Mouse (Mus musculus) CH12.LX (cell line): ENCODE measurements around the gene Fam178b.

ENCODE experiments used
- CHD2 ChIP-seq: IDR thresholded peaks from 2 replicates; pipeline ENCODE4 v1.6.1; 2011; ENCODE audit warnings: low read length, improper control_type of control experiment
- CTCF ChIP-seq, 2 experiments: IDR thresholded peaks in 1 of 2; conservative IDR thresholded peaks in 1 of 2; 2 replicates each; pipeline ENCODE4 v1.5.1; 2011 to 2012; ENCODE audit warnings: low read depth in 2 of 2, low read length in 2 of 2, improper control_type of control experiment in 1 of 2, inconsistent platforms in 1 of 2, mild to moderate bottlenecking in 1 of 2, moderate library complexity in 1 of 2
- EP300 ChIP-seq: IDR thresholded peaks from 2 replicates; pipeline ENCODE4 v1.6.1; 2011; ENCODE audit warnings: low read length, improper control_type of control experiment
- GABPA ChIP-seq: IDR thresholded peaks from 2 replicates; pipeline ENCODE4 v1.6.1; 2012; ENCODE audit warnings: low read depth, low read length, improper control_type of control experiment, inconsistent platforms; ENCODE audit not compliant: insufficient replicate concordance
- JUN ChIP-seq: IDR thresholded peaks from 2 replicates; pipeline ENCODE4 v1.6.1; 2011; ENCODE audit warnings: low read depth, mild to moderate bottlenecking, low read length, improper control_type of control experiment, moderate library complexity; ENCODE audit not compliant: insufficient read depth
- MAX ChIP-seq: IDR thresholded peaks from 2 replicates; pipeline ENCODE4 v1.6.1; 2011; ENCODE audit warnings: low read length, improper control_type of control experiment
- NELFE ChIP-seq: IDR thresholded peaks from 2 replicates; pipeline ENCODE4 v1.6.1; 2011; ENCODE audit warnings: low read depth, low read length, improper control_type of control experiment
- PAX5 ChIP-seq: IDR thresholded peaks from 2 replicates; pipeline ENCODE4 v1.6.1; 2012; ENCODE audit warnings: low read length, inconsistent platforms, mixed read lengths
- POLR2A ChIP-seq: IDR thresholded peaks from 2 replicates; pipeline ENCODE4 v1.6.1; 2011; ENCODE audit warnings: low read depth, mild to moderate bottlenecking, improper control_type of control experiment, low read length
- SIN3A ChIP-seq: IDR thresholded peaks from 2 replicates; pipeline ENCODE4 v1.6.1; 2012; ENCODE audit warnings: low read length, improper control_type of control experiment, inconsistent platforms
- UBTF ChIP-seq: IDR thresholded peaks from 2 replicates; pipeline ENCODE4 v1.6.1; 2012; ENCODE audit warnings: low read depth, mild to moderate bottlenecking, inconsistent platforms, low read length, improper control_type of control experiment, moderate library complexity
- USF1 ChIP-seq: IDR thresholded peaks from 2 replicates; pipeline ENCODE4 v1.6.1; 2014; ENCODE audit warnings: low read depth, mild to moderate bottlenecking, inconsistent platforms, low read length, improper control_type of control experiment
- ZKSCAN1 ChIP-seq: IDR thresholded peaks from 2 replicates; pipeline ENCODE4 v1.6.1; 2012; ENCODE audit warnings: low read depth, inconsistent platforms, low read length, improper control_type of control experiment, borderline replicate concordance

DNA sequence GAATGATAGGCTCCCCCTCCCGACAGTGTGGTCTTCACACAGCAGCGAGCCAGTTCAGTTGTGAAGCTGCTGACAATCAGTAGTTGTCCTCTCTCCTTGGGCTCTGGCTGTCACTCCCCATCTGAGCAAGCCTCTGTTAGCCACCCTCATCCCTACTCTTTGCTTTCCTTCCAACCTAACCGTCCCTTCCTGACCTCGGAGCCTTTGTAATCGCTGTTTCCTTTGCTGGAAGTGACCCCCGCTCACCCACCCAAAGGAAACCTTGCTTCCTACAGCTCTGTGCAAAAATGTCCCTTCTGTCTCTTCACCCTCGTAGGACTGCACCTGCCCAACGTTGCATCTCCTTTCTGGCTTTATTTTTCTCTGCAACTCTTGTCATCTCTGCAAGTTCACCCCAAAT is 100.8 kb downstream of the Fam178b start:
- TF ChIP-seq CTCF (conservative IDR thresholded peaks at IDR 0.05 in 1 of 2, IDR thresholded peaks at IDR 0.05 in 1 of 2; ENCODE audit: low read depth in 2 of 2, low read length in 2 of 2) (no peak), POLR2A (no peak), SIN3A (no peak), PAX5 (no peak), JUN (no peak), ZKSCAN1 (no peak), USF1 (no peak), EP300 (no peak), CHD2 (no peak), GABPA (no peak), UBTF (no peak), NELFE (no peak), MAX (no peak)
